Mouse (Mus musculus) CH12.LX (cell line): ENCODE results near the gene Ap2a2.

ENCODE experiments used
- EP300 ChIP-seq: IDR thresholded peaks from 2 replicates; pipeline ENCODE4 v1.6.1; 2011; ENCODE audit warnings: low read length, improper control_type of control experiment
- KAT2A ChIP-seq: IDR thresholded peaks from 2 replicates; pipeline ENCODE4 v1.6.1; 2012; ENCODE audit warnings: low read length, improper control_type of control experiment, inconsistent platforms; ENCODE audit not compliant: insufficient replicate concordance
- NELFE ChIP-seq: IDR thresholded peaks from 2 replicates; pipeline ENCODE4 v1.6.1; 2011; ENCODE audit warnings: low read depth, low read length, improper control_type of control experiment
- POLR2A ChIP-seq: IDR thresholded peaks from 2 replicates; pipeline ENCODE4 v1.6.1; 2011; ENCODE audit warnings: low read depth, mild to moderate bottlenecking, improper control_type of control experiment, low read length
- POLR2AphosphoS2 ChIP-seq: IDR thresholded peaks from 2 replicates; pipeline ENCODE4 v1.6.1; 2011; ENCODE audit warnings: low read depth, low read length, improper control_type of control experiment
- SIN3A ChIP-seq: IDR thresholded peaks from 2 replicates; pipeline ENCODE4 v1.6.1; 2012; ENCODE audit warnings: low read length, improper control_type of control experiment, inconsistent platforms
- USF1 ChIP-seq: IDR thresholded peaks from 2 replicates; pipeline ENCODE4 v1.6.1; 2014; ENCODE audit warnings: low read depth, mild to moderate bottlenecking, inconsistent platforms, low read length, improper control_type of control experiment
- ZNF384 ChIP-seq: IDR thresholded peaks from 2 replicates; pipeline ENCODE4 v1.6.1; 2012; ENCODE audit warnings: low read depth, low read length, improper control_type of control experiment, inconsistent platforms

DNA sequence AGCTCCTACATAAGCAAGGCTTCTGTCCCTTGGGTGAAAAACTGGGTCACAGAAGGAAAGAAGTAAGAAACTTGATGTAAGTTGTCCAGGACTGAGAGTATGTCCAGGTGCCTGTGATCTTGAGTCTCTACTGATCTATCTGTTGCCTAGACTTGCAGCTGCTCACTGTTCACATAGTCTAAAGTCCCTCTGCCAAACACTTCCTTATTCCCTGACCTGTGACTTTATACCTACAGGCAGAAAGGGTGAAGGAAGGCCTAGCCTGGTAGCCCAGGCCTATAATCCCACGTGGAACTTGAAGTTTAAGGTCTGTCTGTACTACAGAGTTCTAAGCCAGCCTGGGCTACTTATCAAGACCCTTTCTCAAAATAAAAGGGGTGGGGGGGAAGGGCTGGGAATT is 26.4 kb upstream of the Ap2a2 start:
- TF ChIP-seq SIN3A (no peak), EP300 (no peak), NELFE (no peak), POLR2A (no peak), POLR2AphosphoS2 (no peak), USF1 (no peak), ZNF384 (no peak), KAT2A (no peak)
